Comparison of ENCODE assay signal across 8 mouse cellular contexts in the genomic region with DNA sequence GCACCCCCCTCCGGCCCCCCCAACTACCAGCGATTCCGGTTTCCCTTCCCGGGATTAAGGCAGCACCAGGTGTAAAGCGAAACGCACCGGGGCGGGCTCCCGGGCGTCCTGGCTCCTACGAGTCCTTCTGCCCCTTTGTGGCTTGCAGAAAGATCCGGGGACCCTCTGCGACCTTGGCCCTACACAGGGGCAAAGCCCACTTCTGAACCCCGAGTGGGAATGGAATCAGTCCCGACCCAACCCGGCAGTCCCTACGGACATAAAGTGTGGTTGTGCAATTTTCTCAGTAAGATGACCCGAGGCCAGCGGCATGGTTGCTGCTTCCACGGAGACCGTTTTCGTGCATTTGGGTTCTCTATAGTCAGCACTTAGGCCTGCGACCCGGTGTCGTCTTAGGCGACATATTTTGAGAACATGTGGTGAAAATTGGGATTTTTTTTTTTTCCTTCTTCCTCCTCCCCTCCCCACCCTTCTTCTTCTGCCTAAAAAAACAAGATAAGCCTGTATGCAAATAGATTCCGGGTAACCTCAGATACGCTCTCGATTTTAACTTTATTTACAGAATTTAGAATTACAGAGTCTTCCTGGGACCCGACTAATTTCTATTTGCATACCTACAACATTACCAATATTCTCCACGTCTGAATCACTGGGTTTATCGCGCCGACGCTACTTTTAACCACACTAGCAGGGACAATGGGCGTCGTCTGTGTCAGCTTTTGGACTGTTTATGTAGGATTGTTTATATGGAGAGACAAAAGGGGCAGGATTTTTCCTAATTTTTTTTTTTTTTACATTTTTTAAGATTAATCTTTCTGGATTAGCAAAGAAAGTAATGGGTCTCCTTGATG. TPM values are rescaled to one million over a fixed set of nuclear protein-coding genes. Genes with fewer than 3 reads are reported as not detected.
A peak's percentile ranks its signal among the peaks of the same experiment; 100 is the strongest.
DNase-seq lines count a peak whose midpoint lies in the region; ATAC-seq and TF ChIP-seq lines count a peak whose summit lies in the region.

No protein-coding gene starts in this region.

- 3% methylated on average over 37 of the region's 37 CpGs for WGBS in embryonic facial prominence, embryonic 14.5 days
- WGBS in heart, embryonic 14.5 days: 2% methylated on average over 37 of the region's 37 CpGs
- WGBS in kidney, postnatal 0 days: 4% methylated on average over 37 of the region's 37 CpGs

- H3K4me3 ChIP-seq in embryonic facial prominence, embryonic 14.5 days (ENCODE audit: low read depth, low read length): peak overlapping the region; percentile 41
- peak overlapping the region; percentile 42 to 53 for H3K4me3 ChIP-seq in heart, embryonic 14.5 days (ENCODE audit: control insufficient read depth in 1 of 2, insufficient read depth in 1 of 2, low read depth in 1 of 2, low read length in 2 of 2)
- H3K4me3 ChIP-seq in kidney, postnatal 0 days (replicated peaks; ENCODE audit: low read depth, low read length): peak overlapping the region; percentile 46

- ATAC-seq in embryonic facial prominence, embryonic 14.5 days (ENCODE audit: low read depth): peak; percentile 41; the same call in 1 of the 2 replicates
- ATAC-seq in heart, embryonic 14.5 days (ENCODE audit: insufficient number of reproducible peaks, insufficient read depth, low FRiP score, low read depth): no peak
- ATAC-seq in kidney, postnatal 0 days (replicated peaks; ENCODE audit: low FRiP score, low read depth): 0 out of 2 replicates have a peak, but pooled peaks have one; percentile 45
- peak; percentile 14; the same call in 1 of the 2 replicates for ATAC-seq in megakaryocyte, adult 5-6 weeks (ENCODE audit: poor library complexity, severe bottlenecking)

- no peaks in the 10 kb centered on the region for H3K9me3 ChIP-seq in embryonic facial prominence, embryonic 14.5 days (ENCODE audit: control insufficient read depth, low read length)
- H3K9me3 ChIP-seq in heart, embryonic 14.5 days (ENCODE audit: control insufficient read depth, low read length): no peaks in the 10 kb centered on the region
- H3K9me3 ChIP-seq in kidney, postnatal 0 days (replicated peaks; ENCODE audit: low read length): no peaks in the 10 kb centered on the region

- H3K27me3 ChIP-seq in embryonic facial prominence, embryonic 14.5 days (replicated peaks; ENCODE audit: control insufficient read depth, insufficient read depth, low read length): no peaks in the 10 kb centered on the region
- no peaks in the 10 kb centered on the region for H3K27me3 ChIP-seq in heart, embryonic 14.5 days (ENCODE audit: control insufficient read depth, insufficient read depth, low read length)
- no peaks in the 10 kb centered on the region for H3K27me3 ChIP-seq in kidney, postnatal 0 days (ENCODE audit: insufficient read depth, low read length)

- peak overlapping the region; percentile 71 for H3K4me2 ChIP-seq in embryonic facial prominence, embryonic 14.5 days (ENCODE audit: low read depth, low read length)
- peak overlapping the region; percentile 73 for H3K4me2 ChIP-seq in heart, embryonic 14.5 days (ENCODE audit: low read length)
- H3K4me2 ChIP-seq in kidney, postnatal 0 days (ENCODE audit: low read length): peak overlapping the region; percentile 80

- H3K36me3 ChIP-seq in embryonic facial prominence, embryonic 14.5 days (ENCODE audit: control insufficient read depth, insufficient read depth, low read length): no peaks in the 10 kb centered on the region
- H3K36me3 ChIP-seq in heart, embryonic 14.5 days (ENCODE audit: control insufficient read depth, insufficient read depth, low read length): no peaks in the 10 kb centered on the region
- no peaks in the 10 kb centered on the region for H3K36me3 ChIP-seq in kidney, postnatal 0 days (ENCODE audit: insufficient read depth, low read length)

- no peak for TF ChIP-seq CTCF in kidney, postnatal 0 days (IDR thresholded peaks at IDR 0.05; ENCODE audit: low read depth)

- peak overlapping the region; percentile 61 for H3K9ac ChIP-seq in embryonic facial prominence, embryonic 14.5 days (ENCODE audit: low read depth, low read length)
- H3K9ac ChIP-seq in heart, embryonic 14.5 days (ENCODE audit: low read length): peak overlapping the region; percentile 66
- H3K9ac ChIP-seq in kidney, postnatal 0 days (ENCODE audit: low read depth, low read length): peak overlapping the region; percentile 62

- H3K4me1 ChIP-seq in embryonic facial prominence, embryonic 14.5 days (ENCODE audit: control insufficient read depth, insufficient read depth, low read length): peaks cover 25% of the 10 kb centered on the region
- H3K4me1 ChIP-seq in heart, embryonic 14.5 days (ENCODE audit: control insufficient read depth in 2 of 2, insufficient read depth in 2 of 2, low read length in 2 of 2): peaks cover 17 to 34% of the 10 kb centered on the region in 2 experiments
- peaks cover 4% of the 10 kb centered on the region; the same call in 1 of the 2 replicates for H3K4me1 ChIP-seq in kidney, postnatal 0 days (replicated peaks; ENCODE audit: insufficient read depth, low read length)

- peak; percentile 50 for DNase-seq in spleen, adult 12 weeks (ENCODE audit: low spot score)
- no peak for DNase-seq in spleen, postnatal 36 days (ENCODE audit: low spot score in 2 of 2)
- peak; percentile 53 for DNase-seq in embryonic facial prominence, embryonic 14.5 days (ENCODE audit: low spot score)
- DNase-seq in kidney, postnatal 0 days (ENCODE audit: low spot score): peak; percentile 46
- peak; percentile 33 to 43 for DNase-seq in spleen, postnatal 14 days (ENCODE audit: low spot score in 2 of 2)
- DNase-seq in layer of hippocampus, adult 11-12 months (ENCODE audit: low spot score): no peak

- peak overlapping the region; percentile 52 for H3K27ac ChIP-seq in embryonic facial prominence, embryonic 14.5 days (replicated peaks; ENCODE audit: low read depth, low read length)
- peak overlapping the region; percentile 73 to 92 for H3K27ac ChIP-seq in heart, embryonic 14.5 days (replicated peaks in 1 of 2; ENCODE audit: control insufficient read depth in 1 of 2, insufficient read depth in 1 of 2, low read depth in 2 of 2, low read length in 2 of 2)
- 0 out of 2 replicates have a peak overlapping the region, but pooled peaks have one; percentile 50 for H3K27ac ChIP-seq in kidney, postnatal 0 days

RNA-seq across cellular contexts. Expression of a gene that starts 5.7 kb away (rescaled TPM):
- 3.6 and 3.9 TPM in 2 replicates for polyA plus RNA-seq in embryonic facial prominence, embryonic 14.5 days (2014; fragmentation: Nextera tagmentation; extraction: Ambion mirVana)
- polyA plus RNA-seq in heart, embryonic 14.5 days (2014; fragmentation: Nextera tagmentation; extraction: Ambion mirVana): 3.3 and 3.4 TPM in 2 replicates
- 3.7 and 4.0 TPM in 2 replicates for polyA plus RNA-seq in kidney, postnatal 0 days (2015; fragmentation: Nextera tagmentation; extraction: Ambion mirVana)
- total RNA-seq in megakaryocyte, adult 5-6 weeks (2015): 40.4 and 52.3 TPM in 2 replicates
- total RNA-seq in megakaryocyte, adult 5-6 weeks (2017): 50.9 and 62.5 TPM in 2 replicates

Comparison
In these comparisons a context has a peak if more than half of its experiments do, and no peak if none do; other contexts are left out.
1. DNase-seq: peak in spleen, adult 12 weeks (single experiment), embryonic facial prominence, embryonic 14.5 days (single experiment), kidney, postnatal 0 days (single experiment) and spleen, postnatal 14 days (2 of 2); none in spleen, postnatal 36 days (0 of 2) and layer of hippocampus, adult 11-12 months (single experiment).
2. Peak in every context shown above with its lines, with median percentiles within 50 percentile points of each other: H3K27ac ChIP-seq, H3K4me2 ChIP-seq, H3K4me3 ChIP-seq and H3K9ac ChIP-seq.